Comparison of ENCODE assay signal across 14 mouse cellular contexts in the genomic region with DNA sequence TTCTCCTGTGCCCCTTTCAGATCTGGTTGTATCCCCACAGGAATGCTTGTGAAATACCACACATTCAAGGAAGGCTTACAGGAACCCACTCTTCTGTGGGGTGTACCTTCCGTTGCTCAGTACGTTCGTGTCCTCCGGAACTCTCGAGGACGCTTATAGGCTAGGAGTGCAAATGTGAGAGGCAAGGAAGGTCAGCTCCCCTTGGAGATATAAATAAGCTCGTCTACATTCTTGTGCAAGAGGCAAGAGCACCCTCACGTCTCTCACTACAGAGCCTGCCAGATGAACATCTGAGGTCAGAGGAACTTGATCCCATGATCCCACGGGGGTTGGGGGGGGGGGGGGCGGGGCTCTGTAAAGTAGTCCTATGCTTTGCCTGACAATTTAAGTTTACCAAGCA.
DNase-seq lines count a peak whose midpoint lies in the region; ATAC-seq and TF ChIP-seq lines count a peak whose summit lies in the region.
"Had no signal": no experiment of that assay in that cellular context is flagged by ENCODE, and none has a peak within 500 bp of the region (broad histone marks: within the 10 kb centered on the region; RNA-seq: fewer than 3 reads in every experiment).

No protein-coding gene starts in this region.

- no peaks in the 10 kb centered on the region for H3K4me1 ChIP-seq in CH12.LX (ENCODE audit: control insufficient read depth in 1 of 2, insufficient read depth in 2 of 2)
- no peaks in the 10 kb centered on the region for H3K4me1 ChIP-seq in heart, embryonic 16.5 days (ENCODE audit: control insufficient read depth, insufficient read depth, low read length)
- H3K4me1 ChIP-seq: forebrain, embryonic 12.5 days; limb, embryonic 12.5 days; midbrain, embryonic 13.5 days; stomach, embryonic 15.5 days had no signal

- peak; percentile 18 to 40 for DNase-seq in gastrocnemius, adult 8-10 months (ENCODE audit: low spot score in 2 of 2)
- DNase-seq in gastrocnemius, postnatal 14 days: no peak
- DNase-seq in CH12.LX (ENCODE audit: extremely low read depth): no peak
- DNase-seq in adrenal gland, postnatal 14 days: peak; percentile 43
- no peak for DNase-seq in frontal cortex, postnatal 36 days (ENCODE audit: low spot score in 2 of 2)

- H3K36me3 ChIP-seq in CH12.LX (replicated peaks in 1 of 2; ENCODE audit: control insufficient read depth in 1 of 2, insufficient read depth in 1 of 2, low read length in 1 of 2): no peaks in the 10 kb centered on the region
- no peaks in the 10 kb centered on the region for H3K36me3 ChIP-seq in heart, embryonic 16.5 days (ENCODE audit: control insufficient read depth, insufficient read depth)
- H3K36me3 ChIP-seq: embryonic facial prominence, embryonic 12.5 days; forebrain, embryonic 12.5 days; limb, embryonic 12.5 days; midbrain, embryonic 13.5 days; stomach, embryonic 15.5 days had no signal

- in situ Hi-C loops in CH12.LX (cut with MboI; ENCODE audit: low pct_ligation_motif_present, low pct_unique_long_range_greater_than_20kb, low sequenced_read_pairs): no loop called here

- intact Hi-C loops in gastrocnemius, postnatal 14 days (cut with DNase I; ENCODE audit: low total_unique reads): no loop called here

- no peak for TF ChIP-seq EP300 in CH12.LX (IDR thresholded peaks at IDR 0.05; ENCODE audit: low read length)

- 29% methylated on average over 10 of the region's 10 CpGs for WGBS in heart, embryonic 16.5 days

- H3K9ac ChIP-seq in CH12.LX (ENCODE audit: insufficient read depth, low read depth): no peak overlapping the region
- H3K9ac ChIP-seq in heart, embryonic 16.5 days (ENCODE audit: low read length): no peak overlapping the region
- H3K9ac ChIP-seq: embryonic facial prominence, embryonic 12.5 days; forebrain, embryonic 12.5 days; limb, embryonic 12.5 days; midbrain, embryonic 13.5 days; stomach, embryonic 15.5 days had no signal

- H3K4me3 ChIP-seq in CH12.LX (replicated peaks in 1 of 3; ENCODE audit: low read depth in 2 of 3, low read length in 2 of 3, poor library complexity in 1 of 3): no peak overlapping the region
- no peak overlapping the region for H3K4me3 ChIP-seq in heart, embryonic 16.5 days (ENCODE audit: low read length)
- H3K4me3 ChIP-seq: embryonic facial prominence, embryonic 12.5 days; forebrain, embryonic 12.5 days; limb, embryonic 12.5 days; midbrain, embryonic 13.5 days; stomach, embryonic 15.5 days had no signal

- no peak for TF ChIP-seq POLR2A in CH12.LX (IDR thresholded peaks at IDR 0.05; ENCODE audit: low read depth, low read length)

- H3K27me3 ChIP-seq in CH12.LX (replicated peaks): no peaks in the 10 kb centered on the region
- H3K27me3 ChIP-seq in heart, embryonic 16.5 days (ENCODE audit: control insufficient read depth, insufficient read depth, low read length): no peaks in the 10 kb centered on the region
- H3K27me3 ChIP-seq: embryonic facial prominence, embryonic 12.5 days; forebrain, embryonic 12.5 days; limb, embryonic 12.5 days; midbrain, embryonic 13.5 days; stomach, embryonic 15.5 days had no signal

- ATAC-seq in heart, embryonic 16.5 days (replicated peaks; ENCODE audit: extremely low read depth, insufficient read depth, low FRiP score): 0 out of 2 replicates have a peak, but pooled peaks have one; percentile 23
- ATAC-seq in cerebellum, adult (ENCODE audit: insufficient number of reproducible peaks, low FRiP score, low TSS enrichment): no peak
- no peak for ATAC-seq in megakaryocyte, adult 5-6 weeks (ENCODE audit: poor library complexity, severe bottlenecking)
- ATAC-seq: inflammation-experienced regulatory T-cells, adult 6 months; midbrain, embryonic 13.5 days had no signal

- H3K4me2 ChIP-seq in CH12.LX (ENCODE audit: insufficient read depth, low read depth, poor library complexity, severe bottlenecking): peak overlapping the region; percentile 4; the same call in 1 of the 2 replicates
- peak overlapping the region; percentile 25; the same call in 1 of the 2 replicates for H3K4me2 ChIP-seq in heart, embryonic 16.5 days (ENCODE audit: low read depth, low read length)
- H3K4me2 ChIP-seq: embryonic facial prominence, embryonic 12.5 days; forebrain, embryonic 12.5 days; limb, embryonic 12.5 days; midbrain, embryonic 13.5 days; stomach, embryonic 15.5 days had no signal

- no peak overlapping the region for H3K27ac ChIP-seq in CH12.LX (ENCODE audit: insufficient read depth, low read depth)
- no peak overlapping the region; the same call in 1 of the 2 replicates for H3K27ac ChIP-seq in heart, embryonic 16.5 days (ENCODE audit: low read length)
- H3K27ac ChIP-seq: embryonic facial prominence, embryonic 12.5 days; forebrain, embryonic 12.5 days; limb, embryonic 12.5 days; midbrain, embryonic 13.5 days; stomach, embryonic 15.5 days had no signal

- dilution Hi-C loops in CH12.LX (cut with MboI; ENCODE audit: extremely low pct_ligation_motif_present, extremely low pct_unique_long_range_greater_than_20kb, low sequenced_read_pairs): no loop called here

- H3K79me2 ChIP-seq in CH12.LX (replicated peaks; ENCODE audit: control insufficient read depth, extremely low read depth, insufficient read depth, poor library complexity, severe bottlenecking): no peaks in the 10 kb centered on the region

- no peaks in the 10 kb centered on the region for H3K9me3 ChIP-seq in CH12.LX (replicated peaks; ENCODE audit: low read length)
- H3K9me3 ChIP-seq in heart, embryonic 16.5 days (replicated peaks; ENCODE audit: control insufficient read depth, low read length): no peaks in the 10 kb centered on the region
- H3K9me3 ChIP-seq: embryonic facial prominence, embryonic 12.5 days; midbrain, embryonic 13.5 days; stomach, embryonic 15.5 days had no signal

- TF ChIP-seq RAD21 in CH12.LX (IDR thresholded peaks at IDR 0.05; ENCODE audit: low read depth, low read length): no peak

- no peak for TF ChIP-seq CTCF in CH12.LX (conservative IDR thresholded peaks at IDR 0.05 in 1 of 2, IDR thresholded peaks at IDR 0.05 in 1 of 2; ENCODE audit: low read depth in 2 of 2, low read length in 2 of 2)

TF ChIP-seq in CH12.LX, 34 proteins besides CTCF, POLR2A, EP300 and RAD21:
- no peak for TF ChIP-seq TCF12 (IDR thresholded peaks at IDR 0.05; ENCODE audit: low read depth, low read length)
- no peak for TF ChIP-seq SIN3A (IDR thresholded peaks at IDR 0.05; ENCODE audit: low read length)
- no peak for TF ChIP-seq MAFK (IDR thresholded peaks at IDR 0.05; ENCODE audit: insufficient replicate concordance, low read length)
- no peak for TF ChIP-seq TBP (conservative IDR thresholded peaks at IDR 0.05; ENCODE audit: low read depth, low read length)
- TF ChIP-seq MYC (IDR thresholded peaks at IDR 0.05; ENCODE audit: low read depth, low read length): no peak
- TF ChIP-seq POLR2AphosphoS2 (IDR thresholded peaks at IDR 0.05; ENCODE audit: low read depth, low read length): no peak
- no peak for TF ChIP-seq JUND (conservative IDR thresholded peaks at IDR 0.05; ENCODE audit: low read depth, low read length)
- TF ChIP-seq E2F4 (IDR thresholded peaks at IDR 0.05; ENCODE audit: insufficient replicate concordance, low read depth, low read length): no peak
- TF ChIP-seq ZKSCAN1 (IDR thresholded peaks at IDR 0.05; ENCODE audit: borderline replicate concordance, low read depth, low read length): no peak
- TF ChIP-seq USF2 (conservative IDR thresholded peaks at IDR 0.05; ENCODE audit: low read depth, low read length): no peak
- TF ChIP-seq ZMIZ1 (IDR thresholded peaks at IDR 0.05; ENCODE audit: low read depth, low read length): no peak

Comparison
In these comparisons a context has a peak if more than half of its experiments do, and no peak if none do; other contexts are left out.
1. DNase-seq: peak in gastrocnemius, adult 8-10 months (2 of 2) and adrenal gland, postnatal 14 days (single experiment); none in gastrocnemius, postnatal 14 days (single experiment), CH12.LX (single experiment) and frontal cortex, postnatal 36 days (0 of 2).